Mouse (Mus musculus): Measurements from ENCODE around the gene Usp30.

DNA sequence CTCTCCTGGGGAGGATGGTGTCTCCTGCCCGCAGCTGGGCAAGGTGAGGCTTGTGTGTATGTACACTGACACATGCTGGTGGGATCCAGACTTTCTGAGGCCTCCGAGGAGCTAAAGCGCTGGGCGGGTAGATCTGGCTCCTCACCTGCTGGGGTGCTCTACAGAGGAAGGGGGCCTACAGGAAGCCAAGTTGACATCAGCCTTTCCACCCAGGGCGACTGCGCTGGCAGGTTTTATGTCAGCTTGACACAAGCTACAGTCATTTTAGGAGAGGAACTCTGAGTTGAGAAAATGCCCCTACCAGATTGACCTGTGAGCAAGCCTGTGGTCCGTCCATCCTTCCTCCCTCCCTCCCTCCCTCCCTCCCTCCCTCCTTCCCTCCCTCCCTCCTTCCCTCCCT is 3.6 kb upstream of the Usp30 start:
- no peak for TF ChIP-seq CTCF (IDR thresholded peaks at IDR 0.05; ENCODE audit: low read depth, low read length)
- TF ChIP-seq POLR2A (IDR thresholded peaks at IDR 0.05; ENCODE audit: borderline replicate concordance, low read depth, low read length), result no peak

All from bone marrow macrophage, adult 2 months (primary cell).